Mouse (Mus musculus) forebrain, embryonic 11.5 days (tissue): ENCODE measurements at regions not wholly inside any gene's neighbourhood (a gene's known extent, or its start where the extent isn't known, plus 50 kb on each side); places are given as distances from the start of the nearest gene placed in this dataset.

Experiments used
- ATAC-seq: fragments of 200-750 bp; cut with Nextera tagmentation; replicated peaks from 2 replicates; pipeline ENCODE4 v1.8.0; 2017; ENCODE audit warnings: moderate TSS enrichment; ENCODE audit not compliant: low FRiP score
- DNase-seq: peaks from one replicate; pipeline ENCODE4 v3.0.0-alpha.2; 2017; ENCODE audit warnings: low spot score
- H3K27ac ChIP-seq: fragments of 300-500 bp; sonication (generic); 2 replicates; pipeline ENCODE4 v1.5.1; 2014; ENCODE audit warnings: low read depth, low read length
- H3K27me3 ChIP-seq: fragments of 300-500 bp; sonication (generic); 2 replicates; pipeline ENCODE4 v1.6.1; 2014; ENCODE audit warnings: mild to moderate bottlenecking, low read length, mixed read lengths; ENCODE audit not compliant: control insufficient read depth, insufficient read depth
- H3K36me3 ChIP-seq: fragments of 300-500 bp; sonication (generic); 2 replicates; pipeline ENCODE4 v1.6.1; 2014; ENCODE audit warnings: mild to moderate bottlenecking, low read length, moderate library complexity, mixed read lengths; ENCODE audit not compliant: control insufficient read depth, insufficient read depth
- H3K4me1 ChIP-seq: fragments of 300-500 bp; sonication (generic); replicated peaks from 2 replicates; pipeline ENCODE4 v1.6.1; 2014; ENCODE audit warnings: low read length, mixed read lengths; ENCODE audit not compliant: control insufficient read depth, insufficient read depth
- H3K4me2 ChIP-seq: fragments of 300-500 bp; sonication (generic); 2 replicates; pipeline ENCODE4 v1.6.1; 2014; ENCODE audit warnings: low read depth, mild to moderate bottlenecking, low read length, moderate library complexity, mixed read lengths; ENCODE audit not compliant: severe bottlenecking
- H3K4me3 ChIP-seq: fragments of 300-500 bp; sonication (generic); 2 replicates; pipeline ENCODE4 v1.5.1; 2014; ENCODE audit warnings: low read depth, low read length
- H3K9ac ChIP-seq: fragments of 300-500 bp; sonication (generic); 2 replicates; pipeline ENCODE4 v1.6.1; 2014; ENCODE audit warnings: low read length
- H3K9me3 ChIP-seq: fragments of 300-500 bp; sonication (generic); 2 replicates; pipeline ENCODE4 v1.6.1; 2016; ENCODE audit warnings: low read length, mixed read lengths; ENCODE audit not compliant: control insufficient read depth
- WGBS: fragments of 180-500 bp; shearing (Covaris S2); extraction: QIAGEN DNeasy Blood & Tissue Kit; methylation state at CpG from one replicate; pipeline ENCODE4 v1.1.7; 2014; 5-methylcytosine and 5-hydroxymethylcytosine counted together

- 84% methylated on average over 1 of the region's 1 CpGs for WGBS
- Histone ChIP-seq H3K4me1 (peaks cover 2% of the 10 kb centered on the region; the same call in 1 of the 2 replicates), H3K4me2 (no peak overlapping the region), H3K9me3 (no peaks in the 10 kb centered on the region), H3K36me3 (no peaks in the 10 kb centered on the region), H3K9ac (no peak overlapping the region), H3K4me3 (no peak overlapping the region), H3K27me3 (no peaks in the 10 kb centered on the region), H3K27ac (no peak overlapping the region)
- DNase-seq (no peak), ATAC-seq (no peak)
These were observed 342.8 kb downstream of the Gm9195 start for GRCm38 (mm10) chr14:72148886-72149285.

GRCm38 (mm10) chr14:72146381-72146780, 345.3 kb downstream of the Gm9195 start:
- Histone ChIP-seq H3K27ac (no peak overlapping the region), H3K27me3 (no peaks in the 10 kb centered on the region), H3K36me3 (no peaks in the 10 kb centered on the region), H3K9ac (no peak overlapping the region), H3K4me3 (no peak overlapping the region), H3K4me1 (peaks cover 6% of the 10 kb centered on the region; the same call in 1 of the 2 replicates), H3K4me2 (no peak overlapping the region), H3K9me3 (no peaks in the 10 kb centered on the region)
- no peak for DNase-seq
- no peak for ATAC-seq
- WGBS = 7% methylated on average over 2 of the region's 2 CpGs

GRCm38 (mm10) chr14:72142883-72143487, 348.7 kb downstream of the Gm9195 start:
- H3K27me3 ChIP-seq = no peaks in the 10 kb centered on the region
- 10% methylated on average over 6 of the region's 6 CpGs for WGBS
- H3K4me1 ChIP-seq = peaks cover 6% of the 10 kb centered on the region; the same call in 1 of the 2 replicates
- H3K4me3 ChIP-seq = no peak overlapping the region
- no peak overlapping the region for H3K4me2 ChIP-seq
- H3K9me3 ChIP-seq = no peaks in the 10 kb centered on the region
- DNase-seq (no peak), ATAC-seq (peak; percentile 49; the same call in 1 of the 2 replicates)
- H3K27ac ChIP-seq = no peak overlapping the region
- no peaks in the 10 kb centered on the region for H3K36me3 ChIP-seq
- H3K9ac ChIP-seq = no peak overlapping the region

- peaks cover 5% of the 10 kb centered on the region; the same call in 1 of the 2 replicates for H3K4me1 ChIP-seq
- H3K4me3 ChIP-seq = no peak overlapping the region
- no peak overlapping the region for H3K4me2 ChIP-seq
- no peaks in the 10 kb centered on the region for H3K36me3 ChIP-seq
- no peaks in the 10 kb centered on the region for H3K27me3 ChIP-seq
- H3K27ac ChIP-seq = no peak overlapping the region
- WGBS = 56% methylated on average over 4 of the region's 4 CpGs
- H3K9ac ChIP-seq = no peak overlapping the region
- DNase-seq (no peak), ATAC-seq (no peak)
- no peaks in the 10 kb centered on the region for H3K9me3 ChIP-seq
These were observed 350.5 kb downstream of the Gm9195 start for GRCm38 (mm10) chr14:72141136-72141535.

- no peak overlapping the region for H3K4me3 ChIP-seq
- H3K9me3 ChIP-seq = no peaks in the 10 kb centered on the region
- H3K9ac ChIP-seq = no peak overlapping the region
- no peak overlapping the region for H3K27ac ChIP-seq
- no peaks in the 10 kb centered on the region for H3K27me3 ChIP-seq
- H3K36me3 ChIP-seq = no peaks in the 10 kb centered on the region
- 82% methylated on average over 4 of the region's 4 CpGs for WGBS
- H3K4me2 ChIP-seq = no peak overlapping the region
- no peaks in the 10 kb centered on the region for H3K4me1 ChIP-seq
- ATAC-seq = no peak
- DNase-seq = no peak
These were observed 361.5 kb downstream of the Gm9195 start for GRCm38 (mm10) chr14:72130149-72130548.

GRCm38 (mm10) chr14:72121786-72122185, 369.9 kb downstream of the Gm9195 start:
- DNase-seq (no peak), ATAC-seq (no peak)
- no peaks in the 10 kb centered on the region for H3K36me3 ChIP-seq
- no peak overlapping the region for H3K27ac ChIP-seq
- no peaks in the 10 kb centered on the region for H3K27me3 ChIP-seq
- no peaks in the 10 kb centered on the region for H3K4me1 ChIP-seq
- H3K9me3 ChIP-seq = no peaks in the 10 kb centered on the region
- H3K4me3 ChIP-seq = no peak overlapping the region
- no peak overlapping the region for H3K4me2 ChIP-seq
- H3K9ac ChIP-seq = no peak overlapping the region
- 94% methylated on average over 4 of the region's 4 CpGs for WGBS

GRCm38 (mm10) chr14:72121006-72121405, 370.6 kb downstream of the Gm9195 start:
- H3K9ac ChIP-seq = no peak overlapping the region
- H3K36me3 ChIP-seq = no peaks in the 10 kb centered on the region
- H3K27me3 ChIP-seq = no peaks in the 10 kb centered on the region
- no peak overlapping the region for H3K4me3 ChIP-seq
- no peak for ATAC-seq
- H3K27ac ChIP-seq = no peak overlapping the region
- DNase-seq = no peak
- no peak overlapping the region for H3K4me2 ChIP-seq
- 0% methylated on average over 1 of the region's 1 CpGs for WGBS
- H3K4me1 ChIP-seq = no peaks in the 10 kb centered on the region
- H3K9me3 ChIP-seq = no peaks in the 10 kb centered on the region

GRCm38 (mm10) chr14:72116842-72117241, 374.8 kb downstream of the Gm9195 start:
- WGBS = 87% methylated on average over 4 of the region's 4 CpGs
- H3K9ac ChIP-seq = no peak overlapping the region
- H3K27me3 ChIP-seq = no peaks in the 10 kb centered on the region
- no peak overlapping the region for H3K4me3 ChIP-seq
- H3K27ac ChIP-seq = no peak overlapping the region
- no peak for ATAC-seq
- H3K4me1 ChIP-seq = no peaks in the 10 kb centered on the region
- no peak overlapping the region for H3K4me2 ChIP-seq
- DNase-seq = no peak
- no peaks in the 10 kb centered on the region for H3K9me3 ChIP-seq
- H3K36me3 ChIP-seq = no peaks in the 10 kb centered on the region

GRCm38 (mm10) chr14:72113377-72113993, 378.2 kb downstream of the Gm9195 start:
- no peak overlapping the region for H3K9ac ChIP-seq
- 87% methylated on average over 8 of the region's 8 CpGs for WGBS
- H3K4me1 ChIP-seq = no peaks in the 10 kb centered on the region
- H3K27me3 ChIP-seq = no peaks in the 10 kb centered on the region
- no peaks in the 10 kb centered on the region for H3K36me3 ChIP-seq
- H3K4me3 ChIP-seq = no peak overlapping the region
- no peak overlapping the region for H3K27ac ChIP-seq
- DNase-seq = no peak
- H3K9me3 ChIP-seq = no peaks in the 10 kb centered on the region
- H3K4me2 ChIP-seq = no peak overlapping the region
- ATAC-seq = no peak
